Mouse (Mus musculus): ENCODE data around the gene Epas1. TPM values are rescaled to one million over a fixed set of nuclear protein-coding genes. Genes with fewer than 3 reads are reported as not detected.

Epas1 gene
- polyA plus RNA-seq, 1 experiment = 7.0 TPM

DNA sequence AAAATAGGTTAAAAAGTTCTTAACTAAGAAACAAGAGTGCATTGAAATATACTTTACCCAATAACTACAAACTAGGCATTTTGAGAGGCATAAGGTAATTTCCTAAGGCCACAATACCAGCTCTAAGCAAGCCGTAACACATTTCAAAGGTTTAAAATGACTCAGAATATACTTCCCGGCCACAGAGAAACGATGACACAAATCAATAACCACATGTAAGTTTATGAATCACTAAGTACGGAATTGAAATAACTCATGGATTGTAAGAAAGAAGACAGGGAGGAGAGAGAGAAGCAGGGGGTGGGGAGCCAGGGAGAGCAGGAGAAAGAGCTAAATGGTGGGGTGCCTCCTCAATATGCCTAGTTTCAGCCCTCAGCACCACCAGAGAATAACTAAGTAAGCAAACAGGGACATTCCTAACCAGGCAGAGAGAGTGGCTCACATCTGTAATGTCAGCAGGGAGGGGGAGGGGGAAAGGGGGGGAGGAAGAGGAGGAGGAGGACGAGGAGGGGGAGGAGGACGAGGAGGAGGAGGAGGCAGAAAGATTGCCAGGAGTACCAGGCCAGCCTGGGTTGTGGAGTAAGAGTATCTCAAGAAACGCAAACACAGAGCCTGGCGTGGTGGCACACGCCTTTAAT, 97.3 kb downstream of the Epas1 start:
- Histone ChIP-seq H3K27me3 (ENCODE audit: control insufficient read depth, insufficient read depth, low read length, poor library complexity, severe bottlenecking) (no peaks in the 10 kb centered on the region), H3K4me3 (ENCODE audit: low read depth, low read length) (no peak overlapping the region), H3K4me1 (ENCODE audit: control insufficient read depth, insufficient read depth, low read length) (no peaks in the 10 kb centered on the region), H3K9ac (ENCODE audit: low read depth, poor library complexity, severe bottlenecking) (no peak overlapping the region), H3K27ac (ENCODE audit: insufficient read depth, low read length) (no peak overlapping the region), H3K9me3 (replicated peaks; ENCODE audit: control insufficient read depth, insufficient read depth, low read length, poor library complexity, severe bottlenecking) (no peaks in the 10 kb centered on the region), H3K36me3 (ENCODE audit: control insufficient read depth, insufficient read depth, low read length, poor library complexity, severe bottlenecking) (no peaks in the 10 kb centered on the region)
- no peak for TF ChIP-seq EP300 (IDR thresholded peaks at IDR 0.05; ENCODE audit: insufficient read depth, low read depth, low read length)
- no peak for TF ChIP-seq CTCF (IDR thresholded peaks at IDR 0.05; ENCODE audit: low read depth, low read length)
- no peak for TF ChIP-seq POLR2A (IDR thresholded peaks at IDR 0.05; ENCODE audit: insufficient read depth, low read length)

DNA sequence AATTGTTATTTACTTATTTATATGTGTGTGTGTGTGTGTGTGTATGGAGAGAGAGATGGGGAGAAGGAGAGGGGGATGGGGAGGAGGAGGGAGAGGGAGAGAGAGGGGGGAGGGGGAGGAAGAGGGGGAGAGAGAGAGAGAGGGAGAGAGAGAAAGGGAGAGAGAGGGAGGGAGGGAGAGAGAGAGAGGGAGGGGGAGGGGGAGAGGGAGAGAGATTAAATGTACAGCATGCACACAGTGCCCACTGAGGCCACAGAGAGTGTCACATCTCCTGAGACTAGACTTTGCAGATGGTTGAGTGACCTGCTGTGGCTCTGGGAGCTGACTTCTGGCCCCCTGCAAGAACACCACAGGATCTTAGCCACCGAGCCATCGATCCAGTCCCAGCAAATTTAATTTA, 98.3 kb downstream of the Epas1 start:
- no peaks in the 10 kb centered on the region for H3K36me3 ChIP-seq (ENCODE audit: control insufficient read depth, insufficient read depth, low read length, poor library complexity, severe bottlenecking)
- TF ChIP-seq POLR2A (IDR thresholded peaks at IDR 0.05; ENCODE audit: insufficient read depth, low read length) = no peak
- TF ChIP-seq CTCF (IDR thresholded peaks at IDR 0.05; ENCODE audit: low read depth, low read length) = no peak
- TF ChIP-seq EP300 (IDR thresholded peaks at IDR 0.05; ENCODE audit: insufficient read depth, low read depth, low read length) = no peak

GRCm38 (mm10) chr17:86852591-86853031, 99.1 kb downstream of the Epas1 start:
- Histone ChIP-seq H3K9ac (ENCODE audit: low read depth, poor library complexity, severe bottlenecking) (no peak overlapping the region), H3K36me3 (ENCODE audit: control insufficient read depth, insufficient read depth, low read length, poor library complexity, severe bottlenecking) (no peaks in the 10 kb centered on the region), H3K27ac (ENCODE audit: insufficient read depth, low read length) (no peak overlapping the region), H3K27me3 (ENCODE audit: control insufficient read depth, insufficient read depth, low read length, poor library complexity, severe bottlenecking) (no peaks in the 10 kb centered on the region), H3K9me3 (replicated peaks; ENCODE audit: control insufficient read depth, insufficient read depth, low read length, poor library complexity, severe bottlenecking) (no peaks in the 10 kb centered on the region), H3K4me3 (ENCODE audit: low read depth, low read length) (no peak overlapping the region), H3K4me1 (ENCODE audit: control insufficient read depth, insufficient read depth, low read length) (no peaks in the 10 kb centered on the region)
- TF ChIP-seq EP300 (IDR thresholded peaks at IDR 0.05; ENCODE audit: insufficient read depth, low read depth, low read length) (no peak), CTCF (IDR thresholded peaks at IDR 0.05; ENCODE audit: low read depth, low read length) (no peak), POLR2A (IDR thresholded peaks at IDR 0.05; ENCODE audit: insufficient read depth, low read length) (no peak)

More for the DNA sequence above, 98.3 kb downstream of the Epas1 start:
- H3K9ac ChIP-seq (ENCODE audit: low read depth, poor library complexity, severe bottlenecking) = no peak overlapping the region
- H3K9me3 ChIP-seq (replicated peaks; ENCODE audit: control insufficient read depth, insufficient read depth, low read length, poor library complexity, severe bottlenecking) = no peaks in the 10 kb centered on the region
- no peaks in the 10 kb centered on the region for H3K27me3 ChIP-seq (ENCODE audit: control insufficient read depth, insufficient read depth, low read length, poor library complexity, severe bottlenecking)
- H3K27ac ChIP-seq (ENCODE audit: insufficient read depth, low read length) = no peak overlapping the region
- H3K4me1 ChIP-seq (ENCODE audit: control insufficient read depth, insufficient read depth, low read length) = no peaks in the 10 kb centered on the region
- no peak overlapping the region for H3K4me3 ChIP-seq (ENCODE audit: low read depth, low read length)

DNA sequence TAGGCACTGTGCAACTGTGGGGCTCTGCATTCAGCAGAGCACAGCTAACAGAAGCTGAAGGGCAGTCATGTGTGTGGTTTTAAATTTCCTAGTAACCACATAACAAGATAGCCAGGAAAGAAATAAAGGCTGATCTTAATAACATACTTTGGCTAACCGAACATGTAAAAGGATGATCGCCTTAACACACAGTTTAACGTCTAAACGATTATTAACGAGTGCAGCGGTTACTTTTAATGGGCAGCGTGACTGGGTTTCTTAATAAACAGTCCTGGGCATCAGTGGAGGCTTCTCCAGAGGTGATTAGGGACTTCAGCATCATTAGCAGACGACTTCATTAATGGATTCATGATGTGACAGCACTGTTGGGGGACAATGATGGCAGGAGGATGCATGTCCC, 117.1 kb downstream of the Epas1 start:
- H3K4me1 ChIP-seq (ENCODE audit: control insufficient read depth, insufficient read depth, low read length) = no peaks in the 10 kb centered on the region
- no peak overlapping the region for H3K27ac ChIP-seq (ENCODE audit: insufficient read depth, low read length)
- no peaks in the 10 kb centered on the region for H3K9me3 ChIP-seq (replicated peaks; ENCODE audit: control insufficient read depth, insufficient read depth, low read length, poor library complexity, severe bottlenecking)
- H3K27me3 ChIP-seq (ENCODE audit: control insufficient read depth, insufficient read depth, low read length, poor library complexity, severe bottlenecking) = no peaks in the 10 kb centered on the region
- TF ChIP-seq POLR2A (IDR thresholded peaks at IDR 0.05; ENCODE audit: insufficient read depth, low read length) (no peak), CTCF (IDR thresholded peaks at IDR 0.05; ENCODE audit: low read depth, low read length) (no peak), EP300 (IDR thresholded peaks at IDR 0.05; ENCODE audit: insufficient read depth, low read depth, low read length) (no peak)
- H3K36me3 ChIP-seq (ENCODE audit: control insufficient read depth, insufficient read depth, low read length, poor library complexity, severe bottlenecking) = no peaks in the 10 kb centered on the region
- no peak overlapping the region for H3K9ac ChIP-seq (ENCODE audit: low read depth, poor library complexity, severe bottlenecking)
- H3K4me3 ChIP-seq (ENCODE audit: low read depth, low read length) = no peak overlapping the region

GRCm38 (mm10) chr17:86872643-86873042, 119.1 kb downstream of the Epas1 start:
- H3K36me3 ChIP-seq (ENCODE audit: control insufficient read depth, insufficient read depth, low read length, poor library complexity, severe bottlenecking) = no peaks in the 10 kb centered on the region
- H3K27me3 ChIP-seq (ENCODE audit: control insufficient read depth, insufficient read depth, low read length, poor library complexity, severe bottlenecking) = no peaks in the 10 kb centered on the region
- H3K27ac ChIP-seq (ENCODE audit: insufficient read depth, low read length) = no peak overlapping the region
- no peaks in the 10 kb centered on the region for H3K9me3 ChIP-seq (replicated peaks; ENCODE audit: control insufficient read depth, insufficient read depth, low read length, poor library complexity, severe bottlenecking)
- H3K4me3 ChIP-seq (ENCODE audit: low read depth, low read length) = no peak overlapping the region
- H3K9ac ChIP-seq (ENCODE audit: low read depth, poor library complexity, severe bottlenecking) = no peak overlapping the region
- TF ChIP-seq EP300 (IDR thresholded peaks at IDR 0.05; ENCODE audit: insufficient read depth, low read depth, low read length) (no peak), CTCF (IDR thresholded peaks at IDR 0.05; ENCODE audit: low read depth, low read length) (no peak), POLR2A (IDR thresholded peaks at IDR 0.05; ENCODE audit: insufficient read depth, low read length) (no peak)
- H3K4me1 ChIP-seq (ENCODE audit: control insufficient read depth, insufficient read depth, low read length) = no peaks in the 10 kb centered on the region

DNA sequence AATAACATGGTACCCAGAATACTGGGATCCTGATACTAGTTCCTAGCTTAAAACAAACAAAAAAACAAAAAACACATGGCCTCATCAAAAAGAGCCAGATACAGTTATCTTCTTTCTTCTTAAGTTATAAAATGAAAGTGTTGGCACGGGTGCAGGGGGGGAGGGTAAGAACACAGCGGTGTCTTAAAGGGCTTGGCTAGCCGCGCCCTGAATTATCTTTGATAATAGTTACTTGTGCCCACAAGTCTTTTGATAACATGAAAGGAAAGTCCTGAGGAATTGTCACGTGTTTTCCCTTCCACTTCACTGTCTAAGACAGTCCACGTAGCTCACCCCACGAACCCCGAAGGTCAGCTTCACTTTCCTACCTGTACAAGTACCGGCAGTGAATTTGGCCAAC, 123.4 kb downstream of the Epas1 start:
- no peak overlapping the region for H3K27ac ChIP-seq (ENCODE audit: insufficient read depth, low read length)
- TF ChIP-seq POLR2A (IDR thresholded peaks at IDR 0.05; ENCODE audit: insufficient read depth, low read length) (no peak), EP300 (IDR thresholded peaks at IDR 0.05; ENCODE audit: insufficient read depth, low read depth, low read length) (no peak), CTCF (IDR thresholded peaks at IDR 0.05; ENCODE audit: low read depth, low read length) (no peak)
- H3K4me1 ChIP-seq (ENCODE audit: control insufficient read depth, insufficient read depth, low read length) = no peaks in the 10 kb centered on the region
- no peaks in the 10 kb centered on the region for H3K36me3 ChIP-seq (ENCODE audit: control insufficient read depth, insufficient read depth, low read length, poor library complexity, severe bottlenecking)
- H3K27me3 ChIP-seq (ENCODE audit: control insufficient read depth, insufficient read depth, low read length, poor library complexity, severe bottlenecking) = no peaks in the 10 kb centered on the region
- H3K9me3 ChIP-seq (replicated peaks; ENCODE audit: control insufficient read depth, insufficient read depth, low read length, poor library complexity, severe bottlenecking) = no peaks in the 10 kb centered on the region
- H3K9ac ChIP-seq (ENCODE audit: low read depth, poor library complexity, severe bottlenecking) = no peak overlapping the region
- H3K4me3 ChIP-seq (ENCODE audit: low read depth, low read length) = no peak overlapping the region

Measured in ES-Bruce4 (cell line).